Mouse (Mus musculus) stomach, postnatal 0 days (tissue): ENCODE measurements around the gene Cisd3. TPM values are rescaled to one million over a fixed set of nuclear protein-coding genes. Genes with fewer than 3 reads are reported as not detected.
"Not testable (repeated sequence)": the region's sequence is repeated elsewhere in the genome, so short reads cannot be mapped to it uniquely, and the experiment has no call there.

Source experiments
- ATAC-seq: fragments of 200-750 bp; cut with Nextera tagmentation; 2 replicates; pipeline ENCODE4 v1.8.0; 2017; ENCODE audit not compliant: low FRiP score, low TSS enrichment
- DNase-seq: peaks from one replicate; pipeline ENCODE4 v3.0.0-alpha.2; 2016; ENCODE audit warnings: low spot score
- H3K27ac ChIP-seq: fragments of 300-500 bp; sonication (generic); replicated peaks from 2 replicates; pipeline ENCODE4 v1.5.1; 2014; ENCODE audit warnings: mild to moderate bottlenecking, control low read depth
- H3K27me3 ChIP-seq: fragments of 300-500 bp; sonication (generic); 2 replicates; pipeline ENCODE4 v1.6.1; 2014; ENCODE audit warnings: low read length; ENCODE audit not compliant: control insufficient read depth, insufficient read depth
- H3K36me3 ChIP-seq: fragments of 300-500 bp; sonication (generic); 2 replicates; pipeline ENCODE4 v1.6.1; 2014; ENCODE audit warnings: low read length, mixed read lengths; ENCODE audit not compliant: control insufficient read depth, insufficient read depth
- H3K4me1 ChIP-seq: fragments of 300-500 bp; sonication (generic); replicated peaks from 2 replicates; pipeline ENCODE4 v1.6.1; 2014; ENCODE audit warnings: antibody characterized with exemption; ENCODE audit not compliant: control insufficient read depth, insufficient read depth
- H3K4me2 ChIP-seq: fragments of 300-500 bp; sonication (generic); replicated peaks from 2 replicates; pipeline ENCODE4 v1.6.1; 2014; ENCODE audit warnings: low read depth, mild to moderate bottlenecking, control low read depth, moderate library complexity
- H3K4me3 ChIP-seq: fragments of 300-500 bp; sonication (generic); 2 replicates; pipeline ENCODE4 v1.5.1; 2014; ENCODE audit warnings: low read depth, low read length, control low read depth
- H3K9ac ChIP-seq: fragments of 300-500 bp; sonication (generic); 2 replicates; pipeline ENCODE4 v1.6.1; 2014; ENCODE audit warnings: mild to moderate bottlenecking, low read length, control low read depth, mixed read lengths
- H3K9me3 ChIP-seq: fragments of 300-500 bp; sonication (generic); 2 replicates; pipeline ENCODE4 v1.6.1; 2016; ENCODE audit warnings: low read length; ENCODE audit not compliant: control insufficient read depth
- CTCF ChIP-seq: IDR thresholded peaks from 2 replicates; pipeline ENCODE4 v1.5.1; 2016; ENCODE audit warnings: antibody characterized with exemption, low read depth, mild to moderate bottlenecking, moderate library complexity
- EP300 ChIP-seq: optimal IDR thresholded peaks from 2 replicates; pipeline ENCODE3; 2016; ENCODE audit warnings: antibody characterized with exemption
- WGBS: fragments of 180-500 bp; shearing (Covaris S2); extraction: QIAGEN DNeasy Blood & Tissue Kit; methylation state at CpG from one replicate; pipeline ENCODE4 v1.1.7; 2014; 5-methylcytosine and 5-hydroxymethylcytosine counted together
- polyA plus RNA-seq: library from polyadenylated mRNA; unstranded; fragments of >200 nt; fragmentation: Nextera tagmentation; extraction: Ambion mirVana; gene quantifications from 2 replicates; pipeline ENCODE4 v1.2.1, GENCODE M21; 2015

The Cisd3 gene
- 44.2 TPM in 2 replicates for polyA plus RNA-seq

DNA sequence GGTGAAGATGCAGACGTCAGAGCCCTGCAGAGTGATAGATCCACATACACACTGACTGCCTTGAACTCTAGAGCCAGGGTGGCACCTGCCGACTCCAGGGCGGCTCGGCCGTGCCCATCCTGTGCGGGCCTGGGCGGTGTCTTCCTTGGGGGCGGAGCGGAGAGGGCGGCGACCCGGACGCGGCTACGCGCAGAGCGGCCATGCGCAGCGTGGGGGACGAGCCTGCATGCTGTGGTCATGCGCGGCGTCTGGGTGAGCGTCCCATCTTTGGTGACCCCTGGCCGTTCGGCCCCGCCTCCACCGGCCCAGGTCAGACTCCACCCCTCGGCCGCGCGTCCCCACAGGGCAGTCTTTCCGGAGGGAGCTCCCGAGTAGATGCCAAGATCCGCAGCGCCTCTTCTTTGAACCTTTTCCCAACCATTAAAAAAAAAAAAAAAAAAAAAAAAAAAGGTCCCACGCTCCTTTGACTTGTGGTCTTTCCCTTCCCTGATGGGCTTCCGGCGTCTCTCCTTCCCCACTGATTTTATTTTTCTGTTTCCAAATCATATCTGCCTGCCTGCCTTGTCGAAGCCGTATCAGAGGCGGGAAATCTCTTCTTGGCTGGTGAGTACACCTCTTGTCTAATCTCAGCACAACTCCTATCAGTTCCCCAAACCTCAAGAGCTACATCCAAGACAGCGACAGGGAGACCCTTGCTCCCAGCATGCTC, at the start of gene Cisd3:
TSS of gene Cisd3 (plus strand) at position 214 of the 709 bp plus-strand sequence.
- peak within 1 kb of the TSS; percentile 58 for H3K4me2 ChIP-seq
- peaks cover 21% of the 10 kb centered on the region for H3K36me3 ChIP-seq
- ATAC-seq (peak; percentile 94), DNase-seq (peak; percentile 93)
- H3K27me3 ChIP-seq = no peaks in the 10 kb centered on the region
- H3K9me3 ChIP-seq = no peaks in the 10 kb centered on the region
- under 1% methylated on average over 40 of the region's 43 CpGs for WGBS
- H3K4me3 ChIP-seq = peak within 1 kb of the TSS; percentile 31
- TF ChIP-seq CTCF (no peak), EP300 (no peak)
- no peaks in the 10 kb centered on the region; the same call in 1 of the 2 replicates for H3K4me1 ChIP-seq
- peak within 1 kb of the TSS; percentile 43 for H3K9ac ChIP-seq
- H3K27ac ChIP-seq = 0 out of 2 replicates have a peak within 1 kb of the TSS, but pooled peaks have one; percentile 30

DNA sequence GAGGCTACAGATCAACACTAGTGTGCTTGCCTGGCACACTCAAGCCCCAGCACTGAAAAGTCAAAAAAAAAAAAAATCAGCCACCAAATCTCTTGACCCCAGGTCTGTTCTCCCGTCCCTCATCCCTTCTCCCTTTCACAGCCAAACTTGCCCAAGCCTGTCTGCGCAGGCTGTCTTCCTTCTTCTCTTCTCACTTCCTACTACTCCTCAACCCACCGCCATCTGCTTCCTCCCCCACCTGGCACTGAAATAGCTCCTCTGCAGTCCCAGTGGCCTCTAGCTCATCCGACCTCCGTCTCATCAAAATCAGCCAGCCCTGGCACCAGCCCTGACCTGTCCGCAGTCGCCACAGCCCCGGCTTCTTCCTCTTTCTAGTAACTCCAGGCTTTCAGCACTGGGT, 44.0 kb upstream of the Cisd3 start:
- no peaks in the 10 kb centered on the region for H3K9me3 ChIP-seq
- WGBS = 44% methylated on average over 8 of the region's 8 CpGs

DNA sequence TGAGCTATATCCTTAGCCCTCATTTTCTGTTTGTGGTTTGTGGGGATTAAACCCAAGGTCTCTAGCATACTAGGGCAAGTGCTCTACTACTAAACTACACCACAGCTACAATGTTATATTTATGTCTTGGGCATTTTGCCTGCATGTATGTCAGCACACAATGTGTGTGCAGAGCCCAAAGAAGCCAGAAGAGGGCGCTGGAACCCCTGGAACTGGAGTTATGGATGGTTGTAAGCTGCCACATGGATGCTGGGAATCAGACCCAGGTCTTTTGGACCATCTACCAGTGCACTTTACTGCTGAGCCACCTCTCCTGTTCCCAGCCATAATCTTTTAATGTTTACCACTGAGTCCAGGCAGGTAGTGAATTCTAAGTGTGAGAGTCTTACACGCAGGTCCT, 42.9 kb upstream of the Cisd3 start:
- no peaks in the 10 kb centered on the region for H3K36me3 ChIP-seq
- WGBS = 52% methylated on average over 2 of the region's 2 CpGs
- no peak overlapping the region for H3K27ac ChIP-seq
- H3K9me3 ChIP-seq = no peaks in the 10 kb centered on the region
- no peak overlapping the region for H3K4me2 ChIP-seq
- H3K4me1 ChIP-seq = no peaks in the 10 kb centered on the region
- ATAC-seq (no peak), DNase-seq (peak; percentile 13)
- TF ChIP-seq CTCF (peak; percentile 46), EP300 (no peak)
- no peak overlapping the region for H3K9ac ChIP-seq
- H3K27me3 ChIP-seq = no peaks in the 10 kb centered on the region
- no peak overlapping the region for H3K4me3 ChIP-seq

More for the DNA sequence above, 44.0 kb upstream of the Cisd3 start:
- no peak for ATAC-seq
- Histone ChIP-seq H3K27me3 (no peaks in the 10 kb centered on the region), H3K4me2 (no peak overlapping the region), H3K4me1 (no peaks in the 10 kb centered on the region), H3K9ac (no peak overlapping the region), H3K27ac (no peak overlapping the region), H3K4me3 (no peak overlapping the region), H3K36me3 (no peaks in the 10 kb centered on the region)
- TF ChIP-seq CTCF = no peak
- TF ChIP-seq EP300 = no peak
- peak; percentile 11 for DNase-seq

DNA sequence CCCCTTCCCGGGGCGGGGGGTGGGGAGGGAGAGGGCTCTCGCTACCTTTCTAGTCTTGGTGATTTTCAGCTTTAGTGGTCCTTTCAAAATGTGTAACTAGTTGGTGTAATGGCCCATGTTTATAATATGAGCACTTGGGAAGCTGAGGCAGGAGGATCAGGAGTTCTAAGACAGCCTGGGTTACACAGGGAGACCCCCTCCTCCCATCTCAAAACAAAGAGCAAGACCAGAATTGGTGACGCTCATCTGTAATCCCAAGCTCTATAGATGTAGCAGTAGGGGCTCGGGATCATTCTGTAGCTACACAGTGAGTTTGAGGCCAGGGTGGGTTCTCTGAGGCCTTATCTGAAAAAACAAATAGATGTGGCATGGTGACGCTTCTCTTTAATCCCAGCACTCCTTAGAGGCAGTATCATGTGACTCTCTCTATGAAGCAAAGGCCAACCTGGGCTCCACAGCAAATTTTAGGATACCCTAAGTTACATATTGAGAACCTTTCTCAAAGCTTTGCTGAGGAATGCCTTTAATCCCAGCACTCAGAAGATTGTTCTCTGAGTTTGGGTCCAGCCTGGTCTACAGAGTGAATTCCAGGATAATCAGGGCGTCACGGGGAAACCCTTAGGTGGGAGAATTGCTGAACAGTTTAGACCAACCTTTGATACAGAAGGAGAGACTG, 42.1 kb upstream of the Cisd3 start:
- no peak overlapping the region for H3K4me2 ChIP-seq
- no peak overlapping the region for H3K9ac ChIP-seq
- H3K4me3 ChIP-seq = no peak overlapping the region
- H3K9me3 ChIP-seq = no peaks in the 10 kb centered on the region
- H3K4me1 ChIP-seq = no peaks in the 10 kb centered on the region
- no peaks in the 10 kb centered on the region for H3K27me3 ChIP-seq
- WGBS = 69% methylated on average over 8 of the region's 8 CpGs
- no peak overlapping the region for H3K27ac ChIP-seq
- TF ChIP-seq CTCF = no peak
- no peak for TF ChIP-seq EP300
- DNase-seq (no peak), ATAC-seq (no peak)
- H3K36me3 ChIP-seq = no peaks in the 10 kb centered on the region

DNA sequence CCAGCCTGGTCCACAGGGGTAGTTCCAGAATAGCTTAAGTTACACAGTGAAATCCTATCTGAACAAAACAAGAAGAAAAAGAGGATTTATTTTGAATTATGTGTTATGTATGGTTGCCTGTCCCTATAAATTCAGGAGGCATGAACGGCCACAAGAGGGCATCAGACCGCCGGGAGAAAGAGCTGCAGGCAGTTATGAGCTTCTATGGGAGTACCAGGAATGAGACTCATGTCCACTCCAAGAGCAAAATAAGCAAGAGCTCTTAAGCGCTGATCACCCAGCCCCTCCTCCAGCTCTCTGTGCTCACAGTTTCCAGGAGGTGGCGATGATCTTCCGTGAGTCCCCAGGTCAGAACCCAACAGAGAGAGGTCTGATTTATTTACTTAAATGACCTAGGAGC, 40.8 kb upstream of the Cisd3 start:
- DNase-seq (peak; percentile 76), ATAC-seq (peak; percentile 63)
- H3K4me3 ChIP-seq = no peak overlapping the region
- H3K27ac ChIP-seq = no peak overlapping the region
- no peaks in the 10 kb centered on the region for H3K36me3 ChIP-seq
- H3K9me3 ChIP-seq = no peaks in the 10 kb centered on the region
- H3K4me1 ChIP-seq = no peaks in the 10 kb centered on the region
- WGBS = 2% methylated on average over 6 of the region's 6 CpGs
- H3K4me2 ChIP-seq = no peak overlapping the region
- peak; percentile 86 for TF ChIP-seq CTCF
- no peak for TF ChIP-seq EP300
- H3K9ac ChIP-seq = no peak overlapping the region
- no peaks in the 10 kb centered on the region for H3K27me3 ChIP-seq

DNA sequence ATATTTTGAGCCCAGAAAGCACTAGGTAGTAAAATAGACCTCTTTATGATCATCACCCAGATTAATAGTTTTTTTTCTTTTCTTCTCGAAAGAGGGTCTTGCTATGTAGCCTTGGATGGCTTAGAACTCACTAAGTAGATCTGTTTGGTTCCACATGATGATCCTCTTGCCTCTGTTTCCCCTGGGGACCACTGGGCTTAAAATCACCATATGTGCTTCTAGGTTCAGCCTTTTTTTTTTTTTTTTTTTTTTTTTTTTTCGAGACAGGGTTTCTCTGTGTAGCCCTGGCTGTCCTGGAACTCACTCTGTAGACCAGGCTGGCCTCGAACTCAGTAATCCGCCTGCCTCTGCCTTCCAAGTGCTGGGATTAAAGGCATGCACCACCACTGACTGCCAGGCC, 37.1 kb upstream of the Cisd3 start:
- H3K9me3 ChIP-seq, ATAC-seq: not testable (repeated sequence)
- 91% methylated on average over 4 of the region's 4 CpGs for whole genome bisulfite sequencing

More for the DNA sequence above, 37.1 kb upstream of the Cisd3 start:
- H3K4me3 ChIP-seq, H3K4me1 ChIP-seq, H3K27me3 ChIP-seq, H3K9ac ChIP-seq, H3K36me3 ChIP-seq, H3K4me2 ChIP-seq, H3K27ac ChIP-seq, DNase-seq: not testable (repeated sequence)
